Mouse (Mus musculus): ENCODE results near the gene Gfm1. TPM values are rescaled to one million over a fixed set of nuclear protein-coding genes. Genes with fewer than 3 reads are reported as not detected.

Gfm1 gene
- total and polyA plus RNA-seq, 3 experiments: 9.7 to 89.4 (median 74.6) TPM

GRCm38 (mm10) chr3:67503878-67504277, 74.0 kb downstream of the Gfm1 start:
- ATAC-seq (ENCODE audit: extremely low read depth, insufficient number of reproducible peaks, low FRiP score, poor library complexity, severe bottlenecking) (no peak), DNase-seq (ENCODE audit: low spot score) (no peak)
- H3K4me1 ChIP-seq (ENCODE audit: insufficient read depth, low read depth, low read length): peaks cover 10% of the 10 kb centered on the region
- no peaks in the 10 kb centered on the region for H3K36me3 ChIP-seq (replicated peaks)
- H3K27me3 ChIP-seq (ENCODE audit: insufficient read depth, low read length): no peaks in the 10 kb centered on the region; the same call in 1 of the 2 replicates
- no peak overlapping the region for H3K4me3 ChIP-seq (ENCODE audit: low read depth, low read length)
- TF ChIP-seq GATA2 (IDR thresholded peaks at IDR 0.05; ENCODE audit: borderline replicate concordance, low read depth, low read length) (no peak), POLR2AphosphoS5 (IDR thresholded peaks at IDR 0.05; ENCODE audit: insufficient replicate concordance, low read depth, low read length) (no peak), GATA1 (IDR thresholded peaks at IDR 0.05; ENCODE audit: borderline replicate concordance, low read length) (no peak), TAL1 (conservative IDR thresholded peaks at IDR 0.05; ENCODE audit: low read depth, low read length) (no peak), CTCF (IDR thresholded peaks at IDR 0.05; ENCODE audit: low read depth, low read length) (no peak)
- no peaks in the 10 kb centered on the region for H3K9me3 ChIP-seq (replicated peaks)

GRCm38 (mm10) chr3:67505286-67505685, 75.4 kb downstream of the Gfm1 start:
- Histone ChIP-seq H3K36me3 (replicated peaks) (no peaks in the 10 kb centered on the region), H3K4me3 (ENCODE audit: low read depth, low read length) (no peak overlapping the region), H3K9me3 (replicated peaks) (no peaks in the 10 kb centered on the region), H3K4me1 (ENCODE audit: insufficient read depth, low read depth, low read length) (no peaks in the 10 kb centered on the region; the same call in 1 of the 2 replicates), H3K27me3 (ENCODE audit: insufficient read depth, low read length) (peaks cover 3% of the 10 kb centered on the region; the same call in 1 of the 2 replicates)
- no peak for ATAC-seq (ENCODE audit: extremely low read depth, insufficient number of reproducible peaks, low FRiP score, poor library complexity, severe bottlenecking)
- no peak for TF ChIP-seq TAL1 (conservative IDR thresholded peaks at IDR 0.05; ENCODE audit: low read depth, low read length)
- TF ChIP-seq GATA2 (IDR thresholded peaks at IDR 0.05; ENCODE audit: borderline replicate concordance, low read depth, low read length): no peak
- TF ChIP-seq CTCF (IDR thresholded peaks at IDR 0.05; ENCODE audit: low read depth, low read length): no peak
- no peak for TF ChIP-seq GATA1 (IDR thresholded peaks at IDR 0.05; ENCODE audit: borderline replicate concordance, low read length)
- TF ChIP-seq POLR2AphosphoS5 (IDR thresholded peaks at IDR 0.05; ENCODE audit: insufficient replicate concordance, low read depth, low read length): no peak
- no peak for DNase-seq (ENCODE audit: low spot score)

- no peaks in the 10 kb centered on the region for H3K9me3 ChIP-seq (replicated peaks)
- TF ChIP-seq POLR2AphosphoS5 (IDR thresholded peaks at IDR 0.05; ENCODE audit: insufficient replicate concordance, low read depth, low read length) (no peak), TAL1 (conservative IDR thresholded peaks at IDR 0.05; ENCODE audit: low read depth, low read length) (no peak), GATA2 (IDR thresholded peaks at IDR 0.05; ENCODE audit: borderline replicate concordance, low read depth, low read length) (no peak), GATA1 (IDR thresholded peaks at IDR 0.05; ENCODE audit: borderline replicate concordance, low read length) (no peak), CTCF (IDR thresholded peaks at IDR 0.05; ENCODE audit: low read depth, low read length) (no peak)
- H3K4me1 ChIP-seq (ENCODE audit: insufficient read depth, low read depth, low read length): no peaks in the 10 kb centered on the region
- H3K4me3 ChIP-seq (ENCODE audit: low read depth, low read length): no peak overlapping the region
- no peak for ATAC-seq (ENCODE audit: extremely low read depth, insufficient number of reproducible peaks, low FRiP score, poor library complexity, severe bottlenecking)
- no peak for DNase-seq (ENCODE audit: low spot score)
- peaks cover 6% of the 10 kb centered on the region for H3K27me3 ChIP-seq (ENCODE audit: insufficient read depth, low read length)
- no peaks in the 10 kb centered on the region for H3K36me3 ChIP-seq (replicated peaks)
These were observed 78.5 kb downstream of the Gfm1 start for GRCm38 (mm10) chr3:67508216-67508892.

- Histone ChIP-seq H3K4me3 (ENCODE audit: low read depth, low read length) (no peak overlapping the region), H3K27me3 (ENCODE audit: insufficient read depth, low read length) (peaks cover 6% of the 10 kb centered on the region), H3K36me3 (replicated peaks) (no peaks in the 10 kb centered on the region), H3K4me1 (ENCODE audit: insufficient read depth, low read depth, low read length) (no peaks in the 10 kb centered on the region), H3K9me3 (replicated peaks) (0 out of 2 replicates have a peak, but pooled peaks cover 7% of the 10 kb centered on the region)
- TF ChIP-seq TAL1 (conservative IDR thresholded peaks at IDR 0.05; ENCODE audit: low read depth, low read length): no peak
- peak; percentile 60 for TF ChIP-seq CTCF (IDR thresholded peaks at IDR 0.05; ENCODE audit: low read depth, low read length)
- ATAC-seq (ENCODE audit: extremely low read depth, insufficient number of reproducible peaks, low FRiP score, poor library complexity, severe bottlenecking): peak; percentile 59; the same call in 1 of the 2 replicates
- peak; percentile 31 for DNase-seq (ENCODE audit: low spot score)
These were observed 82.9 kb downstream of the Gfm1 start for GRCm38 (mm10) chr3:67512807-67513206.

GRCm38 (mm10) chr3:67514801-67515273, 84.9 kb downstream of the Gfm1 start:
- no peak overlapping the region for H3K4me3 ChIP-seq (ENCODE audit: low read depth, low read length)
- no peak for TF ChIP-seq GATA2 (IDR thresholded peaks at IDR 0.05; ENCODE audit: borderline replicate concordance, low read depth, low read length)
- TF ChIP-seq GATA1 (IDR thresholded peaks at IDR 0.05; ENCODE audit: borderline replicate concordance, low read length): no peak
- TF ChIP-seq CTCF (IDR thresholded peaks at IDR 0.05; ENCODE audit: low read depth, low read length): no peak
- no peak for TF ChIP-seq TAL1 (conservative IDR thresholded peaks at IDR 0.05; ENCODE audit: low read depth, low read length)
- no peak for TF ChIP-seq POLR2AphosphoS5 (IDR thresholded peaks at IDR 0.05; ENCODE audit: insufficient replicate concordance, low read depth, low read length)
- ATAC-seq (ENCODE audit: extremely low read depth, insufficient number of reproducible peaks, low FRiP score, poor library complexity, severe bottlenecking) (no peak), DNase-seq (ENCODE audit: low spot score) (no peak)
- 0 out of 2 replicates have a peak, but pooled peaks cover 7% of the 10 kb centered on the region for H3K9me3 ChIP-seq (replicated peaks)
- peaks cover 6% of the 10 kb centered on the region for H3K27me3 ChIP-seq (ENCODE audit: insufficient read depth, low read length)
- H3K4me1 ChIP-seq (ENCODE audit: insufficient read depth, low read depth, low read length): no peaks in the 10 kb centered on the region
- no peaks in the 10 kb centered on the region for H3K36me3 ChIP-seq (replicated peaks)

GRCm38 (mm10) chr3:67515274-67515801, 85.4 kb downstream of the Gfm1 start, which contains the start of gene Rarres1:
TSS of gene Rarres1 (minus strand) at chr3:67515523.
- Histone ChIP-seq H3K36me3 (replicated peaks) (no peaks in the 10 kb centered on the region), H3K4me1 (ENCODE audit: insufficient read depth, low read depth, low read length) (no peaks in the 10 kb centered on the region), H3K27me3 (ENCODE audit: insufficient read depth, low read length) (peaks cover 3% of the 10 kb centered on the region), H3K9me3 (replicated peaks) (0 out of 2 replicates have a peak, but pooled peaks cover 7% of the 10 kb centered on the region), H3K4me3 (ENCODE audit: low read depth, low read length) (no peak within 1 kb of the TSS)
- DNase-seq (ENCODE audit: low spot score) (no peak), ATAC-seq (ENCODE audit: extremely low read depth, insufficient number of reproducible peaks, low FRiP score, poor library complexity, severe bottlenecking) (no peak)
- TF ChIP-seq GATA1 (IDR thresholded peaks at IDR 0.05; ENCODE audit: borderline replicate concordance, low read length): no peak
- no peak for TF ChIP-seq TAL1 (conservative IDR thresholded peaks at IDR 0.05; ENCODE audit: low read depth, low read length)
- TF ChIP-seq POLR2AphosphoS5 (IDR thresholded peaks at IDR 0.05; ENCODE audit: insufficient replicate concordance, low read depth, low read length): no peak
- TF ChIP-seq CTCF (IDR thresholded peaks at IDR 0.05; ENCODE audit: low read depth, low read length): no peak
- TF ChIP-seq GATA2 (IDR thresholded peaks at IDR 0.05; ENCODE audit: borderline replicate concordance, low read depth, low read length): no peak
